Mouse (Mus musculus) spleen, postnatal 0 days (tissue): ENCODE data around the gene Utp6. TPM values are rescaled to one million over a fixed set of nuclear protein-coding genes. Genes with fewer than 3 reads are reported as not detected.

Experiments used
- polyA plus RNA-seq: library from polyadenylated mRNA; unstranded; fragments of >200 nt; fragmentation: Nextera tagmentation; extraction: Ambion mirVana; gene quantifications from 2 replicates; pipeline ENCODE4 v1.2.1, GENCODE M21; 2015

Utp6 gene
- 25.1 and 28.4 TPM in 2 replicates for polyA plus RNA-seq

GRCm38 (mm10) chr11:79962125-79962876, at the start of gene Utp6:
Gene Utp6, minus strand, starts transcription at chr11:79962390.

GRCm38 (mm10) chr11:79992592-79993355, 30.6 kb upstream of the Utp6 start, which contains the start of gene Suz12:
Gene Suz12, plus strand, starts transcription at chr11:79993106.

Other genes starting within 250 kb of the Utp6 start
- 33.6 and 34.4 TPM in 2 replicates for gene Suz12, start 30.7 kb upstream of the Utp6 start, polyA plus RNA-seq
- gene Crlf3, start 118.6 kb upstream of the Utp6 start, polyA plus RNA-seq: 97.9 and 110 TPM in 2 replicates
- 14.4 and 16.7 TPM in 2 replicates for gene Atad5, start 127.0 kb upstream of the Utp6 start, polyA plus RNA-seq
- gene Tefm, start 179.8 kb upstream of the Utp6 start, polyA plus RNA-seq: 12.3 and 12.5 TPM in 2 replicates
- 3.2 and 4.0 TPM in 2 replicates for gene Adap2, start 191.7 kb upstream of the Utp6 start, polyA plus RNA-seq
- gene Rnf135, start 221.5 kb upstream of the Utp6 start, polyA plus RNA-seq: 6.5 and 7.6 TPM in 2 replicates
- 18.3 and 22.2 TPM in 2 replicates for gene Rhot1, start 246.6 kb upstream of the Utp6 start, polyA plus RNA-seq